13 mouse cellular contexts compared by ENCODE assay signal in genomic region chr3:36383438-36383945, GRCm38 (mm10).
"Had no signal": no experiment of that assay in that cellular context is flagged by ENCODE, and none has a peak within 500 bp of the region (broad histone marks: within the 10 kb centered on the region; RNA-seq: fewer than 3 reads in every experiment).

No protein-coding gene starts in this region.

- H3K4me2 ChIP-seq: lung, embryonic 14.5 days; midbrain, embryonic 13.5 days; midbrain, embryonic 15.5 days; neural tube, embryonic 12.5 days had no signal

- H3K36me3 ChIP-seq: midbrain, embryonic 10.5 days; midbrain, embryonic 13.5 days; midbrain, embryonic 15.5 days; neural tube, embryonic 12.5 days had no signal

- H3K4me3 ChIP-seq: midbrain, embryonic 10.5 days; midbrain, embryonic 13.5 days; midbrain, embryonic 15.5 days; neural tube, embryonic 12.5 days had no signal

- H3K9me3 ChIP-seq: midbrain, embryonic 10.5 days; midbrain, embryonic 13.5 days; midbrain, embryonic 15.5 days; neural tube, embryonic 12.5 days had no signal

- ATAC-seq: midbrain, embryonic 13.5 days; midbrain, embryonic 15.5 days had no signal

- H3K27me3 ChIP-seq: midbrain, embryonic 13.5 days; midbrain, embryonic 15.5 days; neural tube, embryonic 12.5 days had no signal

- H3K27ac ChIP-seq: midbrain, embryonic 10.5 days; midbrain, embryonic 13.5 days; midbrain, embryonic 15.5 days; neural tube, embryonic 12.5 days had no signal

- H3K4me1 ChIP-seq: midbrain, embryonic 10.5 days; midbrain, embryonic 13.5 days; midbrain, embryonic 15.5 days; neural tube, embryonic 12.5 days had no signal

- H3K9ac ChIP-seq: lung, embryonic 14.5 days; midbrain, embryonic 13.5 days; midbrain, embryonic 15.5 days; neural tube, embryonic 12.5 days had no signal

- DNase-seq: lung, adult 18-20 months; lung, embryonic 14.5 days; lung, postnatal 10 days; lung, postnatal 4 days; right cerebral cortex, postnatal 14 days; spleen, adult 18-20 months; thymus, adult 18-20 months; thymus, postnatal 14 days; thymus, postnatal 36 days had no signal
